Mouse (Mus musculus): ENCODE measurements around the gene Tor1aip2.
A peak's percentile ranks its signal among the peaks of the same experiment; 100 is the strongest.

Gene Tor1aip2

GRCm38 (mm10) chr1:156041451-156042241, 6.4 kb downstream of the Tor1aip2 start:
- DNase-seq (ENCODE audit: low spot score), result no peak

GRCm38 (mm10) chr1:156042481-156042880, 7.3 kb downstream of the Tor1aip2 start:
- DNase-seq (ENCODE audit: low spot score), result no peak

- peak; percentile 9 for DNase-seq (ENCODE audit: low spot score)
Observed at GRCm38 (mm10) chr1:156043027-156043426, 7.8 kb downstream of the Tor1aip2 start.

GRCm38 (mm10) chr1:156044211-156044611, 9.0 kb downstream of the Tor1aip2 start:
- DNase-seq (ENCODE audit: low spot score), result no peak

GRCm38 (mm10) chr1:156046688-156047087, 11.5 kb downstream of the Tor1aip2 start:
- no peak for DNase-seq (ENCODE audit: low spot score)

GRCm38 (mm10) chr1:156058207-156058606, 23.0 kb downstream of the Tor1aip2 start:
- no peak for DNase-seq (ENCODE audit: low spot score)

GRCm38 (mm10) chr1:156062193-156062592, 27.0 kb downstream of the Tor1aip2 start:
- DNase-seq (ENCODE audit: low spot score), result no peak

GRCm38 (mm10) chr1:156066133-156066532, 30.9 kb downstream of the Tor1aip2 start:
- DNase-seq (ENCODE audit: low spot score), result no peak

GRCm38 (mm10) chr1:156070106-156070505, 34.9 kb downstream of the Tor1aip2 start:
- DNase-seq (ENCODE audit: low spot score), result no peak

- no peak for DNase-seq (ENCODE audit: low spot score)
Observed at GRCm38 (mm10) chr1:156073169-156073821, 38.1 kb downstream of the Tor1aip2 start.

GRCm38 (mm10) chr1:156074575-156074974, 39.4 kb downstream of the Tor1aip2 start:
- peak; percentile 5 for DNase-seq (ENCODE audit: low spot score)

- no peak for DNase-seq (ENCODE audit: low spot score)
Observed at GRCm38 (mm10) chr1:156076474-156076873, 41.3 kb downstream of the Tor1aip2 start.

GRCm38 (mm10) chr1:156077655-156078054, 42.5 kb downstream of the Tor1aip2 start:
- no peak for DNase-seq (ENCODE audit: low spot score)

GRCm38 (mm10) chr1:156084603-156085002, 49.4 kb downstream of the Tor1aip2 start:
- DNase-seq (ENCODE audit: low spot score), result no peak

GRCm38 (mm10) chr1:156085770-156086169, 50.6 kb downstream of the Tor1aip2 start:
- DNase-seq (ENCODE audit: low spot score), result peak; percentile 31

GRCm38 (mm10) chr1:156087586-156087985, 52.4 kb downstream of the Tor1aip2 start:
- DNase-seq (ENCODE audit: low spot score), result no peak

- DNase-seq (ENCODE audit: low spot score), result no peak
Observed at GRCm38 (mm10) chr1:156089561-156089960, 54.4 kb downstream of the Tor1aip2 start.

- no peak for DNase-seq (ENCODE audit: low spot score)
Observed at GRCm38 (mm10) chr1:156090042-156090441, 54.8 kb downstream of the Tor1aip2 start.

GRCm38 (mm10) chr1:156091811-156092210, 56.6 kb downstream of the Tor1aip2 start:
- no peak for DNase-seq (ENCODE audit: low spot score)

GRCm38 (mm10) chr1:156103763-156104162, 68.6 kb downstream of the Tor1aip2 start:
- DNase-seq (ENCODE audit: low spot score), result no peak

- DNase-seq (ENCODE audit: low spot score), result no peak
Observed at GRCm38 (mm10) chr1:156105381-156105780, 70.2 kb downstream of the Tor1aip2 start.

- no peak for DNase-seq (ENCODE audit: low spot score)
Observed at GRCm38 (mm10) chr1:156107424-156107823, 72.2 kb downstream of the Tor1aip2 start.

- no peak for DNase-seq (ENCODE audit: low spot score)
Observed at GRCm38 (mm10) chr1:156108400-156108799, 73.2 kb downstream of the Tor1aip2 start.
